Mouse (Mus musculus) liver, embryonic 13.5 days (tissue): ENCODE results near the gene Rras. TPM values are rescaled to one million over a fixed set of nuclear protein-coding genes. Genes with fewer than 3 reads are reported as not detected.

Experiments
- ATAC-seq: fragments of 200-750 bp; cut with Nextera tagmentation; 2 replicates; pipeline ENCODE4 v1.8.0; 2017; ENCODE audit warnings: low read depth, mild to moderate bottlenecking, moderate number of reproducible peaks, moderate library complexity
- DNase-seq: peaks from one replicate; pipeline ENCODE4 v3.0.0; 2022
- H3K27ac ChIP-seq: fragments of 300-500 bp; sonication (generic); 2 replicates; pipeline ENCODE4 v1.5.1; 2015; ENCODE audit warnings: moderate library complexity, mild to moderate bottlenecking, inconsistent platforms
- H3K27me3 ChIP-seq: fragments of 300-500 bp; sonication (generic); 2 replicates; pipeline ENCODE4 v1.6.1; 2015; ENCODE audit warnings: mild to moderate bottlenecking, inconsistent platforms
- H3K36me3 ChIP-seq: fragments of 300-500 bp; sonication (generic); 2 replicates; pipeline ENCODE4 v1.6.1; 2015; ENCODE audit warnings: mild to moderate bottlenecking, inconsistent platforms
- H3K4me1 ChIP-seq: fragments of 300-500 bp; sonication (generic); replicated peaks from 2 replicates; pipeline ENCODE4 v1.6.1; 2015; ENCODE audit warnings: inconsistent platforms
- H3K4me2 ChIP-seq: fragments of 300-500 bp; sonication (generic); 2 replicates; pipeline ENCODE4 v1.6.1; 2015; ENCODE audit warnings: inconsistent platforms, mild to moderate bottlenecking, moderate library complexity
- H3K4me3 ChIP-seq: fragments of 300-500 bp; sonication (generic); replicated peaks from 2 replicates; pipeline ENCODE4 v1.5.1; 2015; ENCODE audit warnings: mild to moderate bottlenecking, inconsistent platforms
- H3K9ac ChIP-seq: fragments of 300-500 bp; sonication (generic); 2 replicates; pipeline ENCODE4 v1.6.1; 2015; ENCODE audit warnings: mild to moderate bottlenecking, inconsistent platforms
- H3K9me3 ChIP-seq: fragments of 300-500 bp; sonication (generic); replicated peaks from 2 replicates; pipeline ENCODE4 v1.6.1; 2016; ENCODE audit warnings: inconsistent platforms
- WGBS: fragments of 180-500 bp; shearing (Covaris S2); methylation state at CpG from one replicate; pipeline ENCODE4 v1.1.7; 2015; ENCODE audit not compliant: insufficient replicate concordance; 5-methylcytosine and 5-hydroxymethylcytosine counted together
- polyA plus RNA-seq: library from polyadenylated mRNA; unstranded; fragments of >200 nt; fragmentation: Nextera tagmentation; extraction: Ambion mirVana; gene quantifications from 2 replicates; pipeline ENCODE4 v1.2.1, GENCODE M21; 2015

The Rras gene
- 14.4 and 15.0 TPM in 2 replicates for polyA plus RNA-seq

- H3K4me3 ChIP-seq: peak within 1 kb of the TSS; percentile 92
- peaks cover 58% of the 10 kb centered on the region for H3K4me1 ChIP-seq
- H3K9ac ChIP-seq: peak within 1 kb of the TSS; percentile 96
- H3K36me3 ChIP-seq: peaks cover 16% of the 10 kb centered on the region
- DNase-seq (peak; percentile 95), ATAC-seq (peak; percentile 86)
- peaks cover 33% of the 10 kb centered on the region for H3K27me3 ChIP-seq
- H3K4me2 ChIP-seq: peak within 1 kb of the TSS; percentile 97
- H3K9me3 ChIP-seq: no peaks in the 10 kb centered on the region
- WGBS: under 1% methylated on average over 34 of the region's 36 CpGs
- peak within 1 kb of the TSS; percentile 97 for H3K27ac ChIP-seq
Measured at GRCm38 (mm10) chr7:45017242-45018061, at the start of gene Rras. Gene Rras (plus strand): TSS chr7:45017961.

DNA sequence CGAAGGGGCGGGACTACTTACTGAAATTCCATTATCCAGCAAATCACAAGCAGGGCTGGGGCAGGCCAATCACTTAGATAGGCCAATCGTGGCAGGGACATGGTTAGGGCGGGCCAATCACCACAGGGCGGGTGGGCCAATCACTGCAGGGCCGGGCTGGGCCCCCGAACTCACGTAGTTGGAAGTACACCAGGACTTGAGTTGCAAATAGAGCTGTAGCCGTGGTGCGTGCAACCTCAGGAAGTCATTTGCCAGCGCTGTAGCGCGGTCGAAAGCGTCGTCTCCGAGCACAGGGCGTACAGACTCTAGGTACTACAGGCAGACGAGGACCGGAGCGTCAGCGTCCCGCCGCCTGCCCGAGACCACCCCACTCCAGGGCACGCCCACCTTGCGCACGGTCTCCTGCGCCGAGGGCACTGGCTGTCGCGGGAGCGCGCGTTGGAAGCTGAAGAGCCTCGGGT lies 47.5 kb upstream of the Rras start:
- Histone ChIP-seq H3K4me3 (peak overlapping the region; percentile 56), H3K36me3 (no peaks in the 10 kb centered on the region), H3K27me3 (peaks cover 6% of the 10 kb centered on the region; the same call in 1 of the 2 replicates), H3K9ac (peak overlapping the region; percentile 59), H3K4me1 (peaks cover 57% of the 10 kb centered on the region), H3K27ac (no peak overlapping the region), H3K4me2 (peak overlapping the region; percentile 78), H3K9me3 (no peaks in the 10 kb centered on the region)
- WGBS: under 1% methylated on average over 36 of the region's 36 CpGs
- ATAC-seq (peak; percentile 84), DNase-seq (peak; percentile 70)

DNA sequence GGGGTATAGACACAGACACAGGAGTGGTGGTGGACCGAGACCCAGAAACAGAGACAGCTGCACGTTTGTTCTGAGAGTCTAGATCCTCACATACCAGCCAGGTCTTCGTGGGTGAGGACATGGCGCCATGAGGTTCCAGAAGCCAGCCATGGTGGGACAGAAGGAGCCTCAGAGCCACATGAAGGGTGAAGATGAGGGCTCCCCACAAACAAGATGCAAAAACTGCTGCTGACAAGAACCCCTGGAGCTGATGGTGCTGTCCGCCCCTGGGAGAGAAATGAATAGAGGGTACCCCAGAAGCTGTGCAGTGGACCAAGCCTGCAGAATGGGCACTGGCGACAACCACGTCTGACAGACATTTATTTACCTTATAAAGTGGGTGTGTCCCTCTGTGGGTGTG lies 46.6 kb upstream of the Rras start:
- no peak overlapping the region for H3K27ac ChIP-seq
- H3K9ac ChIP-seq: no peak overlapping the region
- H3K9me3 ChIP-seq: no peaks in the 10 kb centered on the region
- H3K27me3 ChIP-seq: peaks cover 6% of the 10 kb centered on the region; the same call in 1 of the 2 replicates
- 58% methylated on average over 7 of the region's 7 CpGs for WGBS
- peaks cover 62% of the 10 kb centered on the region for H3K4me1 ChIP-seq
- H3K36me3 ChIP-seq: peaks cover 8% of the 10 kb centered on the region
- peak overlapping the region; percentile 56; the same call in 1 of the 2 replicates for H3K4me3 ChIP-seq
- DNase-seq (no peak), ATAC-seq (no peak)
- H3K4me2 ChIP-seq: peak overlapping the region; percentile 78

GRCm38 (mm10) chr7:44973415-44974130 lies 44.2 kb upstream of the Rras start:
- H3K9me3 ChIP-seq: no peaks in the 10 kb centered on the region
- peaks cover 51% of the 10 kb centered on the region for H3K4me1 ChIP-seq
- ATAC-seq (no peak), DNase-seq (no peak)
- H3K27ac ChIP-seq: peak overlapping the region; percentile 75
- H3K36me3 ChIP-seq: peaks cover 33% of the 10 kb centered on the region
- 0 out of 2 replicates have a peak overlapping the region, but pooled peaks have one; percentile 27 for H3K9ac ChIP-seq
- 51% methylated on average over 14 of the region's 14 CpGs for WGBS
- peak overlapping the region; percentile 59 for H3K4me2 ChIP-seq
- H3K27me3 ChIP-seq: peaks cover 6% of the 10 kb centered on the region; the same call in 1 of the 2 replicates
- H3K4me3 ChIP-seq: peak overlapping the region; percentile 36

- Histone ChIP-seq H3K36me3 (peaks cover 42% of the 10 kb centered on the region), H3K4me1 (peaks cover 51% of the 10 kb centered on the region), H3K27ac (peak within 1 kb of the TSS; percentile 75), H3K9ac (peak within 1 kb of the TSS; percentile 51; the same call in 1 of the 2 replicates), H3K4me2 (peak within 1 kb of the TSS; percentile 59), H3K9me3 (no peaks in the 10 kb centered on the region), H3K4me3 (peak within 1 kb of the TSS; percentile 36), H3K27me3 (peaks cover 6% of the 10 kb centered on the region; the same call in 1 of the 2 replicates)
- DNase-seq (peak; percentile 70), ATAC-seq (peak; percentile 63)
- 3% methylated on average over 22 of the region's 22 CpGs for WGBS
Measured at GRCm38 (mm10) chr7:44974383-44975116, 43.2 kb upstream of the Rras start, which contains the start of gene Cpt1c. Gene Cpt1c (minus strand): TSS chr7:44974851.

- 0 out of 2 replicates have a peak overlapping the region, but pooled peaks have one; percentile 36 for H3K4me3 ChIP-seq
- peaks cover 6% of the 10 kb centered on the region; the same call in 1 of the 2 replicates for H3K27me3 ChIP-seq
- DNase-seq (no peak), ATAC-seq (no peak; the same call in 1 of the 2 replicates)
- H3K36me3 ChIP-seq: peaks cover 48% of the 10 kb centered on the region
- H3K4me2 ChIP-seq: peak overlapping the region; percentile 59
- WGBS: 26% methylated on average over 6 of the region's 6 CpGs
- H3K27ac ChIP-seq: peak overlapping the region; percentile 75
- H3K9ac ChIP-seq: no peak overlapping the region
- H3K9me3 ChIP-seq: no peaks in the 10 kb centered on the region
- peaks cover 46% of the 10 kb centered on the region for H3K4me1 ChIP-seq
Measured at GRCm38 (mm10) chr7:44975117-44975419, 42.7 kb upstream of the Rras start.

GRCm38 (mm10) chr7:44978300-44978699 lies 39.5 kb upstream of the Rras start:
- no peak overlapping the region for H3K9ac ChIP-seq
- no peaks in the 10 kb centered on the region for H3K27me3 ChIP-seq
- ATAC-seq: no peak
- no peaks in the 10 kb centered on the region for H3K9me3 ChIP-seq
- no peak overlapping the region for H3K4me2 ChIP-seq
- peaks cover 26% of the 10 kb centered on the region for H3K4me1 ChIP-seq
- WGBS: 80% methylated on average over 3 of the region's 3 CpGs
- no peak overlapping the region for H3K4me3 ChIP-seq
- DNase-seq: no peak
- no peak overlapping the region for H3K27ac ChIP-seq
- H3K36me3 ChIP-seq: peaks cover 76% of the 10 kb centered on the region

DNA sequence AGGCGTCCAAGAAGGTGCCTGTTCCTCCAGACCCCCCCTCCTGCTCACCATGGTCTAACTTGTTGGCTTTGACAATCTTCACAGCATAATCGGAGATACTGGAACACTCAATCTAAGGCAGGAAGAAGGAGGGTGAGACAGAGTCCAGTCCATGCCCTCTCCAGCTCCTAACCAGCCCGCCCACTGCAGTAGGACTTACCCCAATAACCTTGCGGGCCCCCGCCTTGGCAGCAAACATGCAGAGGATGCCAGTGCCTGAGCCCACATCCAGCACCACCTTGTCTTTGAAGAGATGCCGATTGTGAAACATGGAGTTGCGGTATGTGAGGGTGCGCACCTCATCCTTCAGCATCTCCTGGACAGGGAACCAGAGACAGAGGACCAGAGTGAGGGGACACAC lies 36.2 kb upstream of the Rras start:
- Histone ChIP-seq H3K27ac (no peak overlapping the region), H3K9ac (no peak overlapping the region), H3K36me3 (peaks cover 72% of the 10 kb centered on the region), H3K4me3 (no peak overlapping the region), H3K9me3 (no peaks in the 10 kb centered on the region), H3K4me1 (peaks cover 27% of the 10 kb centered on the region), H3K4me2 (no peak overlapping the region), H3K27me3 (no peaks in the 10 kb centered on the region)
- no peak for ATAC-seq
- 88% methylated on average over 8 of the region's 8 CpGs for WGBS
- no peak for DNase-seq

DNA sequence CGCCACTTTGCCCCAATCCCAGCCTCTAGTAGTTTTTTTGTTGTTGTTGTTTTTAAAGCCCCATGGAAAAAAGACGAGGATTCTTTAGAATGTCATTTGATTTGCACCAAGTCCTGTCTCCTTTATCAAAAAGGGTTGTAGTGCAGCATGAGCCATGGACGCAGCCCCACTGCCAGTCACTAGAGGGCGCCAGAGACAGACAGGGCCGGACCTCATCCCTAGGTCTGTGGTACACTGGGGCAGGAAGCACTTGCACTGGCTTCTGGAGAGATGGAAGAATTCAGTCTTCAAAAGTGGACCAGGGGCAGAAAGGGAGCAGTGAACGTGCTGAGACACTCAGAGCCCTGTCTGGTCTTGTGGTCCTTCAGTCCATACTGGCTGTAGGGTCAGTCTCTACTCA lies 34.7 kb upstream of the Rras start:
- H3K27ac ChIP-seq: peak overlapping the region; percentile 88
- no peaks in the 10 kb centered on the region for H3K27me3 ChIP-seq
- ATAC-seq (no peak), DNase-seq (peak; percentile 80)
- H3K4me1 ChIP-seq: peaks cover 39% of the 10 kb centered on the region
- H3K9ac ChIP-seq: peak overlapping the region; percentile 93; the same call in 1 of the 2 replicates
- WGBS: 28% methylated on average over 6 of the region's 6 CpGs
- H3K4me2 ChIP-seq: 0 out of 2 replicates have a peak overlapping the region, but pooled peaks have one; percentile 95
- H3K4me3 ChIP-seq: no peak overlapping the region
- no peaks in the 10 kb centered on the region for H3K9me3 ChIP-seq
- peaks cover 57% of the 10 kb centered on the region for H3K36me3 ChIP-seq

DNA sequence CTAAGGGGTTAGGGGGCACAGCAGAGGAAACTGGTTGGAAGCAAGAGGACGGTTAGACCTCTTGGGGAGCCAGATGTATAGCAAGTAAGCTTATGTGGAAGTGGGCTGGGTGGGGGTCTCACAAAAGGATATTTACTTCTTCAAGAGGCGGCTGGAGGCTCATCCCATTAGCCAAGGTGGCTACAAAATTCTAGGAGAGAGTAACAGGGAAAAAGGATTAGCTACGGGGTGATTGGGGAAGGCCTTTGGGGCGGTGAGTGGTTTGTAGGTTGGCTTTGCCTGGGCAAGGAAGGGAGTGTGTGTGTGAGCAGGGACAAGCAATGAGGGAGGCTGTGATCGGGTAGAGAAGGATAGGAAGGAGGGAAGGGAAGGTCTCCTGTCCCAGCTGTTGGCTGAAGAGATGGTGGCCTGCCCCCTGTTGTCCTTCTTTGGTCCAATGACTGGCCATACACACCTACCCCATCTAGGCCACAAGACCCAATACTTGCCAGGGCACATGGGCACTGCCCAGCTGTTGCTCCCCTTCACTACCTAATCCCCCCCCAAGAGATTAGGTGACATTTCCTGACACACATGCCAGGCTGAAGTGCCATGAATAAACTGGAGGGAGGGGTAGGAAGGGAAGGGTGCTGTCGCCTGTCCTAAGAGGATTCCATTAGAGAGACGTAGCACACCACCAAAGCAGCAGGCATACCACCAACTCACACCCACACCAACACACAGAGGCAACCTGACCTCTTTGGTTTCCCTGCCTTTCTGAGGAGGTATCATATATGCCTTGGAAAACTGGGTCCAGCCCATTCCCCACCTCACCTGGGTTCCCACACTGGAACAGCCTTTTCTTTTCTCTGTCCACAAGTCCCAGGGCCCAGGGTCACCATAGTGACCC lies 33.6 kb upstream of the Rras start:
- Histone ChIP-seq H3K27ac (peak overlapping the region; percentile 88), H3K4me1 (peaks cover 48% of the 10 kb centered on the region), H3K9ac (peak overlapping the region; percentile 93; the same call in 1 of the 2 replicates), H3K36me3 (peaks cover 48% of the 10 kb centered on the region), H3K9me3 (no peaks in the 10 kb centered on the region), H3K4me2 (peak overlapping the region; percentile 95), H3K27me3 (no peaks in the 10 kb centered on the region), H3K4me3 (peak overlapping the region; percentile 82)
- WGBS: 83% methylated on average over 7 of the region's 7 CpGs
- DNase-seq (no peak), ATAC-seq (no peak)
